Mouse (Mus musculus): Measurements from ENCODE around the gene Gm5150. TPM values are rescaled to one million over a fixed set of nuclear protein-coding genes. Genes with fewer than 3 reads are reported as not detected.
"Not testable (repeated sequence)": the region's sequence is repeated elsewhere in the genome, so short reads cannot be mapped to it uniquely, and the experiment has no call there.

Gm5150 gene
- polyA plus RNA-seq, 1 experiment from 2014 or later: 0.25 TPM

DNA sequence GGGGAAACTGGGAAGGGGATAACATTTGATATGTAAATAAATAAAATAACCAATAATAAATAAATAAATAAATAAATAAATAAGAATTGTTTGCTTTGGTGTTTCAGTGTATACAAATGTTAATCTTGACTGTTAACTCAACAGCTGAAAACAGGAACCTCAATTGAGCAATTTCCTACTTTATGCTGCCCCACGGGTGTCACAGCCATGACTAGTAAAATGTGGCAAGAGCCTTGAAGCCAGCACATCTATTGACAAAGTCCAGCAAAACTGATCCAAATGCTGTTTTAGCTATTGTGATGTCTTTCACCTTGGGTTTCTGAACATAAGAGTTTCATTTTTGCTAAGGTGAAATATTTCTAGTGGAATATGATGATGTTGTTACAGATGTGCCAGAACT lies 1.6 kb upstream of the Gm5150 start:
- 83% methylated on average over 1 of the region's 1 CpGs for WGBS

DNA sequence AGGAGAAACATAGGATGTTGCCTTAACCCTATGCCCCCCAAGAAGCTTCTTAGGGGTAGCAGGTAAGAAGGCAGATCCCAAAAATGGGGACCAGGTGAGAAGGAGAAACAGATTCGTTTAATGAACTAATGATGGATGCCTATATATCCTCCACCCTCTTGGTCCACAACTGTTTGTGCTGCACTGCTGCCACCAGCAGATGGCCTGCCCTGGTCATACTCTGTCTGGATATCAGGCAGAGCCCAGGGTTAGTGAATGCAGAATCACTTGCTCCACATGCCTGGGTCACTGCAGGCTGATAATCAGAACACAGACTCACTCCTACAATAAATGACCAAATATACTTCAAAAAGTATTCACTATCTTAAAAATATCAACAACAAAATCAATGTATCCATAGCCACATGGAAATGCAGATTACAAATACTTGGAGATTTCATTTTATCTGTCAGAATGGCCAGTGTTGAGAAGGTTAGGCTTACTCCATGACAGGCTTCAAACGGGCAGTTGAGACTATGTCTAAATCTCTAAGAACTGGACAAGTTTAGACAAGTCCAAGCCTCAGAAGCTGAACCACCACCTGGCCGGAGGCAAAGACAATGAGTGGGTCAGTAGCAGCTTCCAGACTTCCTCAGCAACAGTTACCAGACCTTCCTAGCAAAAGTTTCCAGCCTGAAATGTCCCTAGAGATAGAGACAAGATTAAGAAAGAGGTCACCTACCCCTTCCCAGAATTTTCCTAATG lies 2.2 kb downstream of the Gm5150 start:
- no peak overlapping the region for H3K9ac ChIP-seq (ENCODE audit: low read depth, low read length)
- no peaks in the 10 kb centered on the region for H3K36me3 ChIP-seq (ENCODE audit: insufficient read depth, low read length)
- no peaks in the 10 kb centered on the region for H3K9me3 ChIP-seq (replicated peaks; ENCODE audit: low read length)
- no peak overlapping the region for H3K4me3 ChIP-seq (replicated peaks; ENCODE audit: low read depth, low read length)
- no peak for TF ChIP-seq CTCF (IDR thresholded peaks at IDR 0.05; ENCODE audit: low read depth)
- H3K27ac ChIP-seq: no peak overlapping the region
- no peak overlapping the region for H3K4me2 ChIP-seq (ENCODE audit: low read length)
- 81% methylated on average over 3 of the region's 3 CpGs for WGBS
- ATAC-seq (replicated peaks; ENCODE audit: low FRiP score, low read depth): no peak
- no peaks in the 10 kb centered on the region for H3K27me3 ChIP-seq (ENCODE audit: insufficient read depth, low read length)
- H3K4me1 ChIP-seq (replicated peaks; ENCODE audit: insufficient read depth, low read length): no peaks in the 10 kb centered on the region
- DNase-seq (ENCODE audit: low spot score): no peak

More for the DNA sequence above, 1.6 kb upstream of the Gm5150 start:
- no peak overlapping the region for H3K9ac ChIP-seq (ENCODE audit: low read depth, low read length)
- no peaks in the 10 kb centered on the region for H3K36me3 ChIP-seq (ENCODE audit: insufficient read depth, low read length)
- H3K27ac ChIP-seq: no peak overlapping the region
- no peak for TF ChIP-seq CTCF (IDR thresholded peaks at IDR 0.05; ENCODE audit: low read depth)
- H3K4me3 ChIP-seq (replicated peaks; ENCODE audit: low read depth, low read length): no peak overlapping the region
- H3K9me3 ChIP-seq (replicated peaks; ENCODE audit: low read length): no peaks in the 10 kb centered on the region
- ATAC-seq (replicated peaks; ENCODE audit: low FRiP score, low read depth) (no peak), DNase-seq (ENCODE audit: low spot score) (no peak)
- no peaks in the 10 kb centered on the region for H3K27me3 ChIP-seq (ENCODE audit: insufficient read depth, low read length)
- H3K4me1 ChIP-seq (replicated peaks; ENCODE audit: insufficient read depth, low read length): no peaks in the 10 kb centered on the region
- no peak overlapping the region for H3K4me2 ChIP-seq (ENCODE audit: low read length)

DNA sequence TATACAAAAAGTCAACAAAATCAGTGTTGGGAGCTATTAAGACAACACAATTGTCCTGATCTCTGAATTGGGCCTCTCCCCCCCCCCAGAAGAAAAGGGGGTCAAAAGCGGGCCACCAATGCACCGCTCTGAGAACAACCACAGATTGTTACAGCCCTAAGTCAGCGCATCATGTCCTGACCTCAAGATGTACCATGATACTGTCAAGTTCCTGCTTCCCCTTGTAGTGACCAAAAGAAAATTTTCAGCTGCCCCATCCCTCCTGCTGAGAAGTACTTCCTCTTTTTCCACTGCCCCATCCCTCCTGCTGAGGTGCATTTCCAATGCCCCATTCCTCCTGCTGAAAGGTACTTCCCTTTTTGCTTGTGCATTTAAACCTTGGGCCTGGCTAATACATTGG lies 6.8 kb downstream of the Gm5150 start:
- not testable (repeated sequence) for DNase-seq (ENCODE audit: low spot score); H3K36me3 ChIP-seq (ENCODE audit: insufficient read depth, low read length); ATAC-seq (replicated peaks; ENCODE audit: low FRiP score, low read depth); H3K4me3 ChIP-seq (replicated peaks; ENCODE audit: low read depth, low read length); H3K9me3 ChIP-seq (replicated peaks; ENCODE audit: low read length); H3K4me1 ChIP-seq (replicated peaks; ENCODE audit: insufficient read depth, low read length); H3K27me3 ChIP-seq (ENCODE audit: insufficient read depth, low read length); H3K9ac ChIP-seq (ENCODE audit: low read depth, low read length); H3K27ac ChIP-seq; H3K4me2 ChIP-seq (ENCODE audit: low read length)
- WGBS: 82% methylated on average over 3 of the region's 3 CpGs

DNA sequence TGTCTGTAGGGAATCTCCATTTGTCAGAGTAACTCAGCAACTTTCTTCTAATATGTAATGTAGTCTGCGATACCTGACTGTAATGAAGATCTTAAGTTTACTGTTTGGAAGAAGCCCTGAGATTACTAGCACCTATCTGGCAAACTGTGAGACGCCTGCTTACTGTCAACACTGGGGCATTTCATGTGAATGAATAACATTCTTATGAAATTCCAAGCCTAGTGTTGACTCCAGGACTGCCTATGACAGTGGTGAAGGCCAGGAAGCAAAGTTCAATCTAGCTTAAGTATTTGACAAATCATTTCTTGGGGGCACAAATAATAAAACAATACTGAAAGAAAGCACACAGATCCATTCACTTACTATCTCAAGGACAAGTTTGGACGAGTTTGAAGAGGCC lies 24.0 kb downstream of the Gm5150 start:
- ATAC-seq (replicated peaks; ENCODE audit: low FRiP score, low read depth) (no peak), DNase-seq (ENCODE audit: low spot score) (no peak)
- Histone ChIP-seq H3K9ac (ENCODE audit: low read depth, low read length) (no peak overlapping the region), H3K9me3 (replicated peaks; ENCODE audit: low read length) (no peaks in the 10 kb centered on the region), H3K4me1 (replicated peaks; ENCODE audit: insufficient read depth, low read length) (no peaks in the 10 kb centered on the region), H3K27me3 (ENCODE audit: insufficient read depth, low read length) (no peaks in the 10 kb centered on the region), H3K27ac (no peak overlapping the region), H3K4me3 (replicated peaks; ENCODE audit: low read depth, low read length) (no peak overlapping the region), H3K4me2 (ENCODE audit: low read length) (no peak overlapping the region), H3K36me3 (ENCODE audit: insufficient read depth, low read length) (no peaks in the 10 kb centered on the region)
- no peak for TF ChIP-seq CTCF (IDR thresholded peaks at IDR 0.05; ENCODE audit: low read depth)
- WGBS: 63% methylated on average over 3 of the region's 3 CpGs

DNA sequence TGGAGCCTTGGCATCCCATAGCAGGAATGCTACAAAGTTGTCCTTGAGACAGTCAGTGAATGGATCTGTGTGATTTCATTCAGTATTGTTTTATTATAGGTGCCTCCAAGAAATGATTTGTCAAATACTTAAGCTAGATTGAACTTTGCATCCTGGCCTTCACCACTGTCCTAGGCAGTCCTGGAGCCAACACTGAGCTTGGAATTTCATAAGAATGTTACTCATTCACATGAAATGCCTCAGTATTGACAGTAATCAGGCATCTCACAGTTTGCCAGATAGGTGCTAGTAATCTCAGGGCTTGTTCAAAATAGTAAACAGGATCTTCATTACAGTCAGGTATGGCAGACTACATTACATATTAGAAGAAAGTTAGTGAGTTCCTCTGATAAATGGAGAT lies 49.3 kb downstream of the Gm5150 start:
- DNase-seq (ENCODE audit: low spot score): no peak
- TF ChIP-seq CTCF (IDR thresholded peaks at IDR 0.05; ENCODE audit: low read depth): no peak

More for the DNA sequence above, 49.3 kb downstream of the Gm5150 start:
- Histone ChIP-seq H3K4me3 (replicated peaks; ENCODE audit: low read depth, low read length) (no peak overlapping the region), H3K36me3 (ENCODE audit: insufficient read depth, low read length) (no peaks in the 10 kb centered on the region), H3K9me3 (replicated peaks; ENCODE audit: low read length) (no peaks in the 10 kb centered on the region), H3K9ac (ENCODE audit: low read depth, low read length) (no peak overlapping the region), H3K27me3 (ENCODE audit: insufficient read depth, low read length) (no peaks in the 10 kb centered on the region), H3K4me2 (ENCODE audit: low read length) (no peak overlapping the region), H3K4me1 (replicated peaks; ENCODE audit: insufficient read depth, low read length) (no peaks in the 10 kb centered on the region), H3K27ac (no peak overlapping the region)
- no peak for ATAC-seq (replicated peaks; ENCODE audit: low FRiP score, low read depth)

Small RNA genes within 50 kb of the gene (microRNA-seq; reads per million reads assigned to microRNA genes)
- not detected for gene Gm24694

Other genes with a start within 250 kb of the Gm5150 start
- 0.24 and 0.55 TPM in 2 replicates for gene Sirpb1c, start 157.9 kb downstream of the Gm5150 start, polyA plus RNA-seq (2015; fragmentation: Nextera tagmentation; extraction: Ambion mirVana)

Measured in kidney, postnatal 0 days (tissue).